Mouse (Mus musculus) spleen, postnatal 4 days (tissue): ENCODE results near the gene Pdcd1lg2.

Experiments used
- DNase-seq, 2 experiments: peaks; one replicate each; pipeline ENCODE4 v3.0.0; 2022; ENCODE audit warnings: low spot score in 2 of 2

The Pdcd1lg2 gene

GRCm38 (mm10) chr19:29469686-29470254, 59.1 kb downstream of the Pdcd1lg2 start:
- no peak for DNase-seq

DNA sequence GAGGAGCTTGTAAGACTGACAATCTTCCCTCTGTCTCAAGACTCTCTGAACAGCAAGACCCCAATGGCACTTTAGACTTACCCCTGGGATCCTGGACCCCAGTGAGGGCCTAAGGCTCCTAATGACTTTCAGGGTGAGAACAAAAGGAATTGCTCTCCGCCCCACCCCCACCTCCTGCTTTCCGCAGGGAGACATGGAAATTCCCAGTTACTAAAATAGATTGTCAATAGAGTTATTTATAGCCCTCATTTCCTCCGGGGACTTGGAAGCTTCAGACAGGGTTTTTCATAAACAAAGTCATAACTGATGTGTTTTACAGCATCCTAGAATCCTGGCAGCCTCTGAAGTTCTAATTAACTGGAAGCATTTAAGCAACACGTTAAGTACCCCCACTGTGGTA, 59.9 kb downstream of the Pdcd1lg2 start:
- no peak for DNase-seq

DNA sequence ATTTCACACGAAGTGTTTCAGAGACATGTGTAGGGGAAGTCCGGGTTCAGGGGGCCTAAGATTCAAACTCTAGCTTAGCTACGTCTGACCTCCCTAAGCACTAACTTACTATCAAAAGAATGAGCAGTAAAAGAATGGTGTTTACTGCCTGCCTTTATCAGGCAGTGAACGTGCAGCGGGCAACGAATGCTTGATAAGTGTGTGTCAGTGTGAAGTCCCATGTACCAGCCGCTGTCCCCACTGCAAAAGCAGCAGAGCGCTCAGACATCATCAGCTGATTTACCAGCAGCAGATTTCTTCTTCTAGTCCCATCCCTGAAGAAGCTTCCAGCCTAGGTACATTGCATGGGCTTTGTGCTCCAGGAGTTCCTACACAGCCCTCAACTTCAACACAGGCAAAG, 61.7 kb downstream of the Pdcd1lg2 start:
- DNase-seq: no peak

DNA sequence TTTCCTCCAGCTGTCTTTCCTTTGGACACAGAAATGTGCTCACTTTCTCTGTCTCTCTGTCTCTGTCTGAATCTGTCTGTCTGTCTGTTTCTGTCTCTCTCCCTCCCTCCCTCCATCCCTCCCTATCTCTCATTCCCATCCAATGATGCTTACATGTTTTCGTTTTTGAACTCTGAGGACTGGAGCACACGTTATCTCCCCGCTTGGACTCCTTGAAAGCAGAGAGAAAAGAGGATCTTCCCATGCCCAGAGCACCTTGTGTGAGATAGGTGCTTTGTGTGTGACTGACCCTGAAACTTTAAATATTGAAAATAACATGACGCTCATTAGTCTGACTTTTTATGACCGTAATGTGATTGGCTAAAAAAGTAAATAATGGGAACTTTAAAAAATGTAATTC, 62.2 kb downstream of the Pdcd1lg2 start:
- DNase-seq: no peak

GRCm38 (mm10) chr19:29474803-29475202, 64.1 kb downstream of the Pdcd1lg2 start:
- DNase-seq: no peak

GRCm38 (mm10) chr19:29475210-29475620, 64.5 kb downstream of the Pdcd1lg2 start:
- no peak for DNase-seq

DNA sequence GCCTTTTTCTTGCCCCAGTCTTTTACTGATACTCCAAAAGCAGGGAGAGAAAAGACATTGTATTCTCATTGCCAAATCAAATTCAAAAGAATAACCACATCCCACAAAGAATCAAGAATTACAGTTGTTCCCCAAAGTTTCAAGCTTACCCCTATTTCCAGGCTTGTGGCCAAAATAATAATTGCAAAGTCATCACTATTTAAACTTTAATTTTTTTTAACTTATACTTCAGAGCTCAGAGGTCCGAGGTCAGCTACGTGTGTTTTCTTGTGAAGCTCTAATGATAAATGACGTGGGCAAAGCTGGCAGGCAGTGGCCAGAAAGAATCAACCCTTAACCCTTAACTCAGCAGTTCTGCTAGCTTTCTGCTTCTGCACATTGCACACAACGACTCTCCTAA, 67.9 kb downstream of the Pdcd1lg2 start:
- DNase-seq: no peak

- DNase-seq: no peak
Measured at GRCm38 (mm10) chr19:29481578-29481977, 70.9 kb downstream of the Pdcd1lg2 start.

GRCm38 (mm10) chr19:29482148-29482547, 71.4 kb downstream of the Pdcd1lg2 start:
- no peak for DNase-seq

DNA sequence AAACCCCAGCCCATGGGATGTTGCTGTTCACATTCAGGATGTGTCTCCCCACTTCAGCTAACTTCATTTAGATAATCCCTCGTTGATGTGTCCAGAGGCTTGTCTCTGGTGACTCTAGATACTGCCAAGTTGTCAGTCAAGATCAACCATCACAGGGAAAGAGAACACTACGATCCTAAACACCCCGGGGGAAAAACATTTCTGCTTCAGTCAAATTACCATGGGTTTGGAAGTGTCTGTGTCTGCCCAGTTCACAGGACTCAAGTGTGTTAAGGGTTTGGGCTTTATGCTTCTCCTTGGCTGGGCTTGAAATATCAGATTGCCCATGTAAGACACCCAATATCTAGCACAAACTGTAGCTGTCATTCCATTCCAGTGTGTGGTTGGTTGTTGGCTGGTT, 71.9 kb downstream of the Pdcd1lg2 start:
- no peak for DNase-seq

DNA sequence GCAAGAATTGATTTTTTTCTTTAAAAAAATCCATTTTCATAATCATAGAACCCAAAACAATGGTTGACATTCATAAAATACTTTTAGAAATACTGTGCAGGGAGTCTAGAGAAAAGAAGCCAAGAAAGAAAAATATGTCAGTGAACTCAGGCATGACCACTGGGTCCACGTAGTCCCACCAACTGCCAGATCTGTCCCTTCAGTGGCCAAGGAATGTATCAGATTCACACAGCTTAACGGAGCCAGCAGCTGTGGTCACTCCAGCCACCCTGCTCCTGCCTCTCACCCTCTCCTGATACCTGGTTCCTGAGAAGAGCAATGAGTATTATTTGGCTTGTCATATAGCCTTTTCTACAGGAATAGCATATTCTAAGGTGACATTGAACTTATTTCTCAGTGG, 72.7 kb downstream of the Pdcd1lg2 start:
- no peak for DNase-seq

DNA sequence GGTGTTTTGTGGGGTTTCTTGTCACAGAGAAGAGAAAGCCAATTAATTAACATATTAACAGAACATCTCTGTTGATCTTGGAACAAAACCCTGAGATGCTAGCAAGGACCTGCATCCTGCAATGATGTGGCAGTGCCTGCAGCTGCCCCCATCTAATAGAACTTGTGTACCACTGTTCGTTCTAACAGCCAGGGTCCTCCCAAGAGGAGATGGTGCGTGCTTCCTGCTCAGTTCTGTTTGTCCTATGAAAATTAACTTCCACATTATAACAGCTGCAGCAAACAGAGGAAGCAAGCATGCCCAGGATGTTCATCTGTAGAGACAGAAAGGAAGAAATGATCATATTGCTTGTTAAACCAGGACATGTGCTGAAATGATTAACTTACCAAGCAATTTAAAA, 73.8 kb downstream of the Pdcd1lg2 start:
- DNase-seq: no peak

GRCm38 (mm10) chr19:29485257-29485948, 74.7 kb downstream of the Pdcd1lg2 start:
- DNase-seq: no peak

GRCm38 (mm10) chr19:29486545-29487206, 76.0 kb downstream of the Pdcd1lg2 start:
- peak in 1 of 2 experiments; percentile 47 for DNase-seq

- no peak for DNase-seq
Measured at GRCm38 (mm10) chr19:29487326-29488072, 76.8 kb downstream of the Pdcd1lg2 start.

DNA sequence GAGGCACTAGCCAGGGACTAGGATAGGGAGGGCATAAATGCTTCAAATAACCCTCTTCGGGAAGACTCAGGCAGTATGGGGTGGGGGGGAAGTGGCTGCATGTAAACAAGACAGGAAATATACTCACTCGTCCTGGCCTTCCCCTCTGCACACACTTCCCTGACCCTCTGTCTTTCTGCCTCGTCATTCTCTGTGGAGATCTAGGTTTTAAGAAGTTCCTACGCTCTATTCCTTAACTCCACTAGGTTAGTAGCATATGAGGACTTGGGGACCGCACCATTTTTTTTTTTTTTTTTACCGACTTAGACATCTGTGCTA, 77.3 kb downstream of the Pdcd1lg2 start:
- DNase-seq: no peak

DNA sequence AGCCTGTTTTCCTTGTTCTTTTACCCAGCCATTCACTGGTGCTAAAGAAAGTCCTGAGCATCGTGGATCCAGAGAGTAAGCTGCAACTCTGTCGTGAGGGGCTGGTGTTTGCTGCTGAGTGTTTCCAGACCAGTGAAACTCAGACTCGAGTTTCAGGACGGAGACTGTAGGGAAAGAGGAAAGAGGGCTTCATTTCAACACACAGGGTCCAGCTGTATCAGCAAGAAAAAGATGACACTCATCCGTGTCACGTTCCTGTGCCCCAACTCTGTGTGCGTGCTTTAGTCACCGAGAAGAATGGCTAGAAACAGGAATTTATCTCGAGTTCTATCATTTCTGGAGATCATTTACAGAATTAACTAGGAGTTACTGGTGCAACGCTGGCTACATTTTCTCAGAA, 77.7 kb downstream of the Pdcd1lg2 start:
- no peak for DNase-seq

- DNase-seq: no peak
Measured at GRCm38 (mm10) chr19:29489785-29490284, 79.1 kb downstream of the Pdcd1lg2 start.

DNA sequence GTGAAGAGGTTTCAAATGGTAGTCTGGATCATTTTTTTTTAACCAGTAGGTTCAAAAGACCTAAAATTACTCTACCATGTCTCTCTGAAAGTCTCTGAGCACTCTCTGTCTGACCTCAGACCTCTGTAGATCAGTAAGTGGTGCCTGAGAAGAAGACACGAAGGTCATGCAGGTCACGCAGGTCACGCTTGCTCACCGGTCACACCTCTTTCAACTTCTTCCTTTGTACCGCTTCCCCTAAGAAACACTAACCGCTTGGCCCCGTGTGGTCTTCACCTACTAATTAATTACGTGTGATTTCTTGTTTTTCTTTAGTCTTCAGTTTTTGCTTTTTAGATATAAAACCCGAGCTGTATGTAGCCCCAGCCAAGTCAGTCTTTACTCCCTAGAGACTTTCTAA, 80.7 kb downstream of the Pdcd1lg2 start:
- no peak for DNase-seq

DNA sequence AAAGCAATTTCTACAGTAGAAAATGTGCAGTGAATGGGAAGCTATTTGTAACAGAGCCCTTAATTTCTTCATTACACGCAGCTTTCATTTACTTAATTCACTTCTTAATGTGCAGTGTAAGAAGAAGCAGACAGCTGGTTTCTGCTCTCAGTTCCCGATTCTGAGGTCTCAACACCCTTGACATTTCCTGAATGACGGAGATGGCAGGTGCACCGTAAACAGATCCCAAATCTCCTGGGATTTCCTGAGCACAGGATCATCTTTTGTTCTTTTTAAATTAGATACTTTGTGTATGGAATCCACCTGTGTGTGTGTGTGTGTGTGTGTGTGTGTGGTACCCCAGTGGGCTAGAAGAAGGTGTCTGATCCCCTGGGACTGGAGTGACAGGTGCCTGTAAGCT, 83.7 kb downstream of the Pdcd1lg2 start:
- DNase-seq: no peak

- DNase-seq: no peak
Measured at GRCm38 (mm10) chr19:29496001-29496597, 85.4 kb downstream of the Pdcd1lg2 start.
